In genomic region chr3:59022251-59022650, GRCm38 (mm10) we compare ENCODE assay signal across 32 mouse cellular contexts.
"Had no signal": no experiment of that assay in that cellular context is flagged by ENCODE, and none has a peak within 500 bp of the region (broad histone marks: within the 10 kb centered on the region; RNA-seq: fewer than 3 reads in every experiment).

No protein-coding gene starts in this region.

- H3K4me2 ChIP-seq: heart, embryonic 11.5 days; heart, embryonic 13.5 days; heart, embryonic 15.5 days; hindbrain, embryonic 12.5 days; hindbrain, embryonic 13.5 days; hindbrain, embryonic 14.5 days; hindbrain, embryonic 15.5 days; intestine, embryonic 15.5 days; kidney, embryonic 15.5 days had no signal

- H3K9me3 ChIP-seq: heart, embryonic 13.5 days; heart, embryonic 15.5 days; hindbrain, embryonic 10.5 days; hindbrain, embryonic 12.5 days; hindbrain, embryonic 13.5 days; hindbrain, embryonic 15.5 days; intestine, embryonic 15.5 days; kidney, embryonic 15.5 days had no signal

- H3K9ac ChIP-seq: heart, embryonic 13.5 days; heart, embryonic 15.5 days; hindbrain, embryonic 12.5 days; hindbrain, embryonic 13.5 days; hindbrain, embryonic 14.5 days; hindbrain, embryonic 15.5 days; intestine, embryonic 15.5 days; kidney, embryonic 15.5 days had no signal

- H3K27me3 ChIP-seq: heart, embryonic 13.5 days; heart, embryonic 15.5 days; hindbrain, embryonic 12.5 days; hindbrain, embryonic 13.5 days; hindbrain, embryonic 15.5 days; intestine, embryonic 15.5 days; kidney, embryonic 15.5 days had no signal

- DNase-seq: heart, adult 2 months; heart, postnatal 10 days; heart, postnatal 14 days; heart, postnatal 36 days; kidney, adult 11 months; kidney, adult 2 months; kidney, adult 8-10 months; kidney, adult 9 months; kidney, postnatal 10 days; kidney, postnatal 14 days; kidney, postnatal 25 days; kidney, postnatal 36 days; kidney, postnatal 4 days; layer of hippocampus, adult 9-11 months; layer of hippocampus, postnatal 36 days had no signal

- ATAC-seq: hindbrain, embryonic 16.5 days; hindbrain, postnatal 0 days; inflammation-experienced regulatory T-cells, adult 6 months; intestine, embryonic 15.5 days; intestine, embryonic 16.5 days; intestine, postnatal 0 days had no signal

- H3K4me3 ChIP-seq: heart, adult 2 months; heart, embryonic 13.5 days; heart, embryonic 15.5 days; hindbrain, embryonic 10.5 days; hindbrain, embryonic 12.5 days; hindbrain, embryonic 13.5 days; hindbrain, embryonic 15.5 days; intestine, embryonic 15.5 days; kidney, embryonic 15.5 days; layer of hippocampus, adult 2 months had no signal

- H3K27ac ChIP-seq: heart, adult 2 months; heart, embryonic 13.5 days; heart, embryonic 15.5 days; hindbrain, embryonic 10.5 days; hindbrain, embryonic 12.5 days; hindbrain, embryonic 13.5 days; hindbrain, embryonic 14.5 days; hindbrain, embryonic 15.5 days; hindbrain, postnatal 0 days; intestine, embryonic 15.5 days; kidney, embryonic 15.5 days; kidney, postnatal 0 days; layer of hippocampus, adult 2 months had no signal

- H3K36me3 ChIP-seq: heart, embryonic 13.5 days; heart, embryonic 15.5 days; hindbrain, embryonic 10.5 days; hindbrain, embryonic 12.5 days; hindbrain, embryonic 13.5 days; hindbrain, embryonic 15.5 days; intestine, embryonic 15.5 days; kidney, embryonic 15.5 days had no signal

- H3K4me1 ChIP-seq: intestine, embryonic 15.5 days had no signal
